Mouse (Mus musculus) gastrocnemius, adult 2 months (tissue): ENCODE results near the gene Kcnj10. TPM values are rescaled to one million over a fixed set of nuclear protein-coding genes. Genes with fewer than 3 reads are reported as not detected.
A peak's percentile ranks its signal among the peaks of the same experiment; 100 is the strongest.

Experiments
- DNase-seq: peaks from one replicate; pipeline ENCODE4 v3.0.0; 2022
- H3K27ac ChIP-seq: fragments of 200-600 bp; 2 replicates; pipeline ENCODE4 v1.8.1; 2022; ENCODE audit warnings: mild to moderate bottlenecking
- H3K4me3 ChIP-seq: fragments of 200-600 bp; 2 replicates; pipeline ENCODE4 v1.8.1; 2022; ENCODE audit warnings: mild to moderate bottlenecking, moderate library complexity
- CTCF ChIP-seq: fragments of 200-600 bp; IDR thresholded peaks from 2 replicates; pipeline ENCODE4 v1.8.1; 2022; ENCODE audit warnings: antibody characterized with exemption, mild to moderate bottlenecking, moderate library complexity
- intact Hi-C: fragments of 180-260 bp; cut with DNase I; formaldehyde crosslinking; loops from one replicate; pipeline ENCODE4 v1.15.1; 2025
- total RNA-seq, 2 experiments: library from RNA; stranded (reverse); gene quantifications; 2 replicates each; pipeline ENCODE4 v1.2.3; 2021

The Kcnj10 gene
- total RNA-seq, 2 experiments from 2014 or later: 0.06 TPM; not detected in 1

DNA sequence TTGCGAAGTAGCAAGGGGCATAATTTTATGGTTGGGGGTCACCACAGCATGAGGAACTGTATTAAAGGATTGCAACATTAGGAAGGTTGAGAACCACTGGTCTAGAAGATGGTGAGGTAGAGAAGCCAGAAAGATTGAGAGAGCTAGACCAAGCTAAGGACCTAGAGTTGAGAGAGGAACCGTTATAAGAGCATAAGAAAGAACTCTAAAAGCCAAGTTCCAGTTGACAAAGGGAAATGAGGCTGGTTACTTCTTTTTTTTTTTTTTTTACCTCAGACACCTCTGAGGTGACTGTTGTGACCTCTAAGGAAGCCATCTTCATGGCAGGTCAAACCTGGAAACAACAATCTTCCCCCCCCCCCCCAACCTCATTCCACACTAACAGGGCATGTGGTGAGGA is 35.9 kb upstream of the Kcnj10 start:
- Histone ChIP-seq H3K27ac (peak overlapping the region; percentile 46; the same call in 1 of the 2 replicates), H3K4me3 (no peak overlapping the region)
- intact Hi-C loops: loop anchor here (5.0 kb wide), 1 partner anchor 53 kb away; no protein-coding TSS in a partner anchor
- no peak for TF ChIP-seq CTCF
- no peak for DNase-seq

DNA sequence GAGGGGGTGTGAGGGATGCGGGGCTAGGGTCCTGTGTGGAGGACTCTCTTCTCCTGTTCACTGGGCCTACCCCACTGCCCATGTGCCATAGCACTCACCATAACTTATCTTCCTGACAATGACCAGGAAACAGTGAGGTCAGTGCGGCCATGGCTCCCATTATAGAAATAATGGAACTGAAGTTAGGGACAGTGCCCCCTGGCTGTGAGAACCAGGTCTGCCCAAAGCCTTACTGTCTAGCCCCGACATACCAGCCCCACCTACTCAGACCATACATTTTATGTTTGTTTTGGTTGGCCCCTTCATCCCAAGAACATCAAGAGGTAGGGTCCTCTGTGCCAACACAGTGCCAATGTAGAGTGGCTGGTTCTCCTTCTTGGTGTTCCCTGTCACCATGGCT is 35.4 kb upstream of the Kcnj10 start:
- H3K4me3 ChIP-seq: no peak overlapping the region
- peak overlapping the region; percentile 46; the same call in 1 of the 2 replicates for H3K27ac ChIP-seq
- intact Hi-C loops: loop anchor here (5.0 kb wide), 1 partner anchor 53 kb away; no protein-coding TSS in a partner anchor
- no peak for DNase-seq
- peak; percentile 45 for TF ChIP-seq CTCF

DNA sequence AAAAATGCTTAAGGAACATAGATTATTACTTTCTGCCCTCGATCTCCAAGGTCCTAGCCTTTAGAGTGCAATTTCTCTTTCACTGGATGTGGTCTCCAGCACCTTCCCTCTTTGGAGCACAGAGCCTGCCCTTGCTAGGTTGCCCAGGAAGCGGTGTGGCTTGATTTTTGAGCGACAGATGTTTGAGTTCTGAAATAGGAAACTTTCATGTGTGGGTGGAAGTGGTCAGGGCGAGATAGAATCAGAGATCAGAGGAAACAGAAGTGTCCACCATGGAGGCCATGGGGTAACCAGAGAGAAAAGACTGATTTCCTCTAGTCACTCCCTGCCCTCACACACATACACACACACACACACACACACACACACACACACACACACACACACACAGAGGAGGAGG is 34.8 kb upstream of the Kcnj10 start:
- intact Hi-C loops: loop anchor here (5.0 kb wide), 1 partner anchor 54 kb away; no protein-coding TSS in a partner anchor
- no peak for TF ChIP-seq CTCF
- H3K27ac ChIP-seq: peak overlapping the region; percentile 46; the same call in 1 of the 2 replicates
- DNase-seq: no peak
- no peak overlapping the region for H3K4me3 ChIP-seq

DNA sequence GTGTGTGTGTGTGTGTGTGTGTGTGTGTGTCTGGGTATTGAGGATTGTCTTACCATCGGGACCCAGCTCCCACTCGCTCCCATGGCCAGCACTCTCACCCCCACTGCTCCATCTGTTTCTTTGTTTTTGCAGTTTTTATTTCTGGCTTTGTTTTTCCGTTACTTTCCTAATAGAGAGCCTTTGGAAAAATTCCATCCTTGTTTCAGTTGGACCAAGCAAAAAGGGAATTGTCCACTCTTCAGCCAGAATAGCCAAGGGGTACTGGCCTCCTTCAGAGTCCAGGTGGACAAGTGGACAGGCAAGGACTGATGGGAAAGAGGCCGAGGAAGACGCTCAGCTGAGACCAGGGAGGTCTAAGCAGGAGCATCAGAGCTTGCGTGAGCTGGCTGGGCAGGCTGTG is 34.1 kb upstream of the Kcnj10 start:
- H3K27ac ChIP-seq: peak overlapping the region; percentile 62; the same call in 1 of the 2 replicates
- intact Hi-C loops: loop anchor here (5.0 kb wide), 1 partner anchor 55 kb away; no protein-coding TSS in a partner anchor

DNA sequence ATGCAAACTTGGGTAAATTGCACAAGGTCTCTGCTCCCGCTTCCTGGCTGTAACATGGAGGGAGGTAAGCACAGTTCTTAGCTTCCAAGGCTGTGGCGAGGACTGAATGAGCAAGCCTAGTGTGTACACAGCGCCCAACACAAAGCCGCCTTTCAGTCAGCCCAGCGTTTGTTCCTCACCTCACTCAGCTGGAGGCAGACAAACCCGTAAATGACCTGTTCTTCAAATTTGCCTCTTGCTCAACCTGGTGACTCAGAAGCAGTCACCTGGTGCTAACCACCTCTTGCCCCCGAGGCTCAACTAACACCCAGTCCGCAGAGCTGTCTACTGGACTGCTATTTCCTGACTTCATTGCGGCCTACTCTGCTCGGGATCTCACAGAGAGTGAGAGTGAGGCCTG is 33.1 kb upstream of the Kcnj10 start:
- H3K4me3 ChIP-seq: no peak overlapping the region
- intact Hi-C loops: loop anchor here (5.0 kb wide), 1 partner anchor 56 kb away; no protein-coding TSS in a partner anchor

More for the DNA sequence above, 34.1 kb upstream of the Kcnj10 start:
- no peak overlapping the region for H3K4me3 ChIP-seq
- no peak for TF ChIP-seq CTCF
- no peak for DNase-seq

DNA sequence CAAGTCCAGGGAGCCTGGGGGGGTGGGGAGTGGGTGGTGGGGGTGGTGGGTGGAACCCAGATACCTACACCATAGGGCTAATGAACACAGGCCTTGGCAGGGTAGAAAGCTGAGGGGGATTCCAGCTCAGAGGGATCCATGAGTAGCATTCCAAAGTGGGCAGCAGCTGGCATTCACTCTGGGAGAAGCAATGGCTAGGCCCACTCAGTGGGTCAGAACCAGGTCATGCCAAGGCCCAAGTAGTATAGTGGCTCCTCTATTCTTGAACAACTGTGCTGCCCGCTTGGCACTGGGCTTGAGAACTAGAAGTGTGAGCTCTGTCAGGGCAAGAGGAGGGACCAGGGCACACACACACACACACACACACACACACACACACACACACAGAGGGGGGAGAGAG is 32.6 kb upstream of the Kcnj10 start:
- H3K4me3 ChIP-seq: no peak overlapping the region
- DNase-seq: peak; percentile 44
- peak overlapping the region; percentile 57 for H3K27ac ChIP-seq
- TF ChIP-seq CTCF: no peak
- intact Hi-C loops: loop anchor here (5.0 kb wide), 1 partner anchor 56 kb away; no protein-coding TSS in a partner anchor

More for the DNA sequence above, 33.1 kb upstream of the Kcnj10 start:
- DNase-seq: no peak
- H3K27ac ChIP-seq: peak overlapping the region; percentile 57
- TF ChIP-seq CTCF: no peak

DNA sequence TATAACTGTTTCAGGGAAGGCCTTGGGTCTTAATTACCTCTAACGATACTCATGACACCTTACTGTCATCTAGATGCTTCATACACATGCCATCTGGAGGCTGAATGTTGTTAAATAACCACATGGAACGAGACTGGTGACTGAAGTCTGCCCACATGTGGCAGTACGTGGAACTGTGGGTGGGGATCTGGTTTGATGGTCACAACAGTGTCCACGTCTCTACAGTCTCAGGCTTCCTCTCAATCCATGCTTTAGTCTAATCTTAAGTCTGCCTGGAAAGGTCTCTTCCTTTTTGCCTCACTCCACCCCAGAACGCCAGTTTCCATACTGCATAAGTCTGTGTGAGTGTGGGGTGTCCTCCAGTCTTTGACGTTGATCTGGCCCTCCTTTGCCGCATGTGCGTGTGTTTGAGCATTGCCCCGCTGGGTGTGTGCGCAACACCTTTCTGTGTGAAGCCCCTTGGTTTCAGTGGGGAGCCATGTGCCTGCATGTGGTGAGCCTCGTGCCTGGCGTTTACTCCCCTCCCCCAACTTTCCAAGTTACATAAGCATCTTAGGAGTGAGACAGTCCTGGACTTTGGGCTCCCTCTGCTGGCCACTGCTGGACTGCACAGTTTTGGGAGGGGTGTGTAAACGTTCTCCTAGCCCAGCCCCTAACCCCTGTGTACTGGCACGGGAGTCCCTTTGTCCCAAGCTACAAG is 31.2 kb upstream of the Kcnj10 start:
- TF ChIP-seq CTCF: peak; percentile 79
- H3K4me3 ChIP-seq: peak overlapping the region; percentile 72
- intact Hi-C loops: loop anchor here (2.0 to 5.0 kb wide), 4 partner anchors 58 to 183 kb away; partner anchors contain the start of genes Casq1 and Pex19
- peak overlapping the region; percentile 98 for H3K27ac ChIP-seq
- DNase-seq: peak; percentile 93

DNA sequence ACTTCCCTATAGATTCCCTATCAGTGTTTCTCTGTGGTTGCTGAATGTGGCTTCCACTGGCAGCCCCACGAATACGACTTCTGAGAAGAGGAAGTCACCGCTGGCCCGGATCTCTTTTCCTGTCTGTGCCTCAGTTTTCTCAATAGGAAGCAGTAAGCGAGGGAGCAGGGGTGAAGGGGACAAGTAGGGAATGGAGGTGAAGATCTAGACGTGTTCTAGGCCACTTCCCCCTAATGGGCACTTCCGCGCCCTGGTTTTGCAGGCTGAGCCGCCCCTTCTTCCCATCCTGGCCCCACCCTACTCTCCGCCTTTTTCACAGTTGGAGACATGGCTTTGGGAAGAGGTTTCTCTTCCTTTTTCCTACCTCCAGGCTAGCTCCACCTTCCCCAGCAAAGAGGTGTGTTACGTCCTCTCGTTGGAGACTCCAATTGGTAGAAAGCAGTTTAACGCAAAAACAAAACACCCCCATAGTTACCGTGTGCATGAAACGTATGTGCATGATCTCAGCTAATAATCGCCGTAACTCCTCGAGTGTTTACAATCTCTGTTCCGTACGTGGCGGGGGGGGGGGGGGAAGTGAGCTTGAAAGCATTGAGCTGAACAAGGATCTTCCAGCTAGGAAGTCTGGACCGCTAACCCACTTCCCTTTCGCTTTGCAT is 29.6 kb upstream of the Kcnj10 start:
- no peak for TF ChIP-seq CTCF
- Histone ChIP-seq H3K4me3 (peak overlapping the region; percentile 96), H3K27ac (peak overlapping the region; percentile 98)
- intact Hi-C loops: loop anchor here (2.0 to 5.0 kb wide), 3 partner anchors 94 to 184 kb away; partner anchors contain the start of genes Casq1 and Pex19
- peak; percentile 69 for DNase-seq

DNA sequence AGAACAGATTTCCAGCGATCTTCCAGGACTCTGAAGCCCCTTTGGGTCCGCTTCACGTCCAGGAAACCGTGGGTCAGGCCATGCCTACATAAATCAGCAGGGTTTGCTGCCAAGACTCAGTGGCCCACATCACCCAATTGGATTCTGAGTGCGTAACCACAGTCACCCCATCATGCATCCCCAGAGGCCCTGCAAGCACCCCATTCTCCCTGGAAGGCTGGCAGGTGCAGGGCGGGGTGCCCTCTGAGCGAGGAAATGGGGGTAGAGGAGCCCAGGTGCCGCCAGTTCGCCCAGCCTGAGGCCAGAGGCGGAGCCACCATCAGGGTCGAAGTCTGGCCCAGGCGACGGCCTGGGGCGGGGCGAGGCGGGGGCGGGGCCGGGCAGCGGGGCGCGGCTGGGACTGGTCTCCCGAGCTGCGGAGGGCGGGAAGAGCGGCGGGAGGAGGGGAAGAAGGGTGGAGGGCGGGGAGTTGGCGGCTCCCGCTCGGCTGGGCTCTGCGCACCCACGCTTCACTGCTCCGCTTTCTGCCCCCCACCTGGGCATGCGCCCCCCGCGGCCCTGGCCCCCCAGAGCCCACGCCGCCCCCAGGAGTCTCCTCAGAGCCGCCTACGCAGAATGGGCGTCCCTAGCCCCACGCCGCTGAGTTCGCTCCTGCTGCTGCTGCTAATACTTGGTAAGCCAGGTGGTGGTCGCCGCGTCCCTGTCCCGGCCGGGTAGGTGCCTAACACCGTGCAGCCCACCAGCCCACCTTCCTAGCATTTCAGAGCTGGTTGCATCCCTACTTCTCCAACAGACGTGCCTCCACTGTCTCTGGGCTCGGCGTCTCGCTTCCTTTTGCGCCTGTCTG is 28.9 kb upstream of the Kcnj10 start:
- Histone ChIP-seq H3K27ac (peak overlapping the region; percentile 98), H3K4me3 (peak overlapping the region; percentile 96)
- TF ChIP-seq CTCF: no peak
- peak; percentile 95 for DNase-seq
- intact Hi-C loops: loop anchor here (2.0 to 5.0 kb wide), 3 partner anchors 95 to 185 kb away; partner anchors contain the start of genes Casq1 and Pex19

DNA sequence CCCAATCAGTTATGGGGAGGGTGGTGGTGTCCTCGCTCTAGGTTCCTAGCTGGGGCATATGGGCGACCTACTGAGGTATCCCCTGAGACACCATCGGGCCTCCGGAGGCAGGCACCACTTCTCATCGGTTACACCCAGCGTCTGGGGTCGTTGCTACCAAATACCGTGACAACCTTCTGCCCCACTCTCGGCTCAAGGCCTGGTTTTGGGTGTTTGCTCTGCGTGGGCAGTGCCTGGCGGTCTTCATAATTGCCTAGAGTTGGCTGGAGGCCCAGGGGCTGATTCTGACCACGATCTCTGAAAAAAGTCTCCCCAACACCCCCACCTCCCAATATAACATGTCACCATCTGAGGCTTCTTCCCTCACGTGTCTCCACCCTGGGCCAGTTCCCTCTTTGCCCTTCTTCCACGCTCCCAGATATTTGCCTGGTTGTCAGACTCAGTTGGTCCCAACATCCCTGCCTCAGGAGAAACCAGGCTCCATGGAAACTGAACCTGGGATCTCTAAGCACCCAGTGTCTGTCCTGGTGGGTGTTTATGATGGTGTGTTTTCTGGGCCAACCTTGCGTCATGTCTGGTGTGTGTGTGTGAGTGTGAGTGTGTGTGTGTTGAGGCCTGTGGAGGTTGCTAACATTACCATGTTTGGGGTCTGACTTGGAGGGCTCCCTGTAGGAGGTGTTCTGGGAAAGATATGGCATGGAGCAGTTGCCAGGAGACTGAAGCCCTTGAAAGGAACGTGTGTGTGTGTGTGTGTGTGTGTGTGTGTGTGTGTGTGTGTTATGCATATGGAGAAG is 28.0 kb upstream of the Kcnj10 start:
- TF ChIP-seq CTCF: no peak
- H3K4me3 ChIP-seq: peak overlapping the region; percentile 96
- intact Hi-C loops: loop anchor here (5.0 kb wide), 2 partner anchors 96 to 186 kb away; partner anchors contain the start of genes Casq1 and Pex19
- no peak for DNase-seq
- H3K27ac ChIP-seq: peak overlapping the region; percentile 98

DNA sequence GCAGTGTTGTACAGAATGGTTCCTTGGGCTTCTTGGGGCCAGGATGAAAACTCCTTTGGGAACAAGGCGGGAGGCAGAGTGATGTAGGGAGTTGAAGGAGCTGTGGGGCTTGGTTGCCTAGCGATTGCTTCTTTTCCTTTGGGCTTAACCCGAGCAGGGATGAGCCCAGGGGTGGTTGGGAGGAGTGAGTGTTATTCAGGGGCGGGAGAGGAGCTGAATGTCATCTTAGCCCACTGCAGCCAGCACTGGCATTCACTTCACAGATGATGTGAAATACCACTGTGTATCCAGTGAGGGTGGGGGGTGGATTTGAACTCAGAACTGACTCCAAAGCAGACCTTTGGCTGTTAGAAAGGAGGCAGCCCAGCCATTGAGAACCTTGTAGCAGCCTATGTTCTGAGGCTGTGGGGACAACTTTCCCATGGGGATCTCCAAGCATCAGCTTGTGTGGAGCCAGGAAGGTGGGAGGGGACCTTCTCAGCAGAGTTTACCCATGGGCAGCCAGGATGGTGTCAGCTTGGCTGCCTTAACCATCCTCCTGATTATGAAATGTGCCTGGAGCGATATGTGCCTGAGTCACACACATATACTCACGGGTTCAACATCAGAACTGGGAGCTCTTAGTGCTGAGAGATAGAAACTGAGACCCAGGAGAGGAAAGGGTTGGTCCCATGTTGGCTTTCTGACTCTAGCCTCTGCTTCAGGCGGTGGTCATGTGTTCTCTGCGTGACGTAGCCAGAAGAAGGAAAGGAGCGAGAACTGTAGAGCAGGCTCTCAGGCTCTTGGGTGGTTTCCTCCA is 27.2 kb upstream of the Kcnj10 start:
- H3K27ac ChIP-seq: peak overlapping the region; percentile 46
- peak overlapping the region; percentile 96 for H3K4me3 ChIP-seq
- peak; percentile 40 for DNase-seq
- no peak for TF ChIP-seq CTCF
- intact Hi-C loops: loop anchor here (5.0 kb wide), 2 partner anchors 97 to 187 kb away; partner anchors contain the start of genes Casq1 and Pex19
